Mouse (Mus musculus) frontal cortex, postnatal 10 days (tissue): ENCODE results near the gene Mymx.
"Not testable (repeated sequence)": the region's sequence is repeated elsewhere in the genome, so short reads cannot be mapped to it uniquely, and the experiment has no call there.

ENCODE experiments used
- DNase-seq, 2 experiments: peaks; one replicate each; pipeline ENCODE4 v3.0.0; 2022; ENCODE audit warnings: low spot score in 2 of 2, mixed read lengths in 1 of 2

Gene Mymx

GRCm38 (mm10) chr17:45601877-45602304 is at the start of gene Mymx:
Gene Mymx, minus strand, starts transcription at chr17:45602102.
- DNase-seq: no peak

GRCm38 (mm10) chr17:45644185-45644584 is 42.3 kb upstream of the Mymx start:
- no peak for DNase-seq

- peak in 1 of 2 experiments; percentile 64 for DNase-seq
Observed at GRCm38 (mm10) chr17:45642701-45643100, 40.8 kb upstream of the Mymx start.

- no peak for DNase-seq
Observed at GRCm38 (mm10) chr17:45641981-45642380, 40.1 kb upstream of the Mymx start.

- DNase-seq: no peak
Observed at GRCm38 (mm10) chr17:45638596-45639295, 36.8 kb upstream of the Mymx start.

- DNase-seq: no peak
Observed at GRCm38 (mm10) chr17:45634033-45634432, 32.1 kb upstream of the Mymx start.

- DNase-seq: no peak
Observed at GRCm38 (mm10) chr17:45631940-45632339, 30.0 kb upstream of the Mymx start.

- no peak for DNase-seq
Observed at GRCm38 (mm10) chr17:45630992-45631391, 29.1 kb upstream of the Mymx start.

GRCm38 (mm10) chr17:45629861-45630694 is 28.2 kb upstream of the Mymx start:
- peak; percentile 62 to 63 for DNase-seq

GRCm38 (mm10) chr17:45628885-45629855 is 27.3 kb upstream of the Mymx start:
- DNase-seq: no peak

- DNase-seq: no peak
Observed at GRCm38 (mm10) chr17:45628160-45628559, 26.3 kb upstream of the Mymx start.

GRCm38 (mm10) chr17:45626577-45627134 is 24.8 kb upstream of the Mymx start:
- DNase-seq: peak; percentile 54 to 67

- DNase-seq: not testable (repeated sequence)
Observed at GRCm38 (mm10) chr17:45623425-45623824, 21.5 kb upstream of the Mymx start.

GRCm38 (mm10) chr17:45619386-45620256 is 17.7 kb upstream of the Mymx start:
- DNase-seq: no peak

GRCm38 (mm10) chr17:45618941-45619385 is 17.1 kb upstream of the Mymx start:
- DNase-seq: no peak

GRCm38 (mm10) chr17:45617655-45618054 is 15.8 kb upstream of the Mymx start:
- DNase-seq: no peak

- no peak for DNase-seq
Observed at GRCm38 (mm10) chr17:45616679-45617078, 14.8 kb upstream of the Mymx start.

GRCm38 (mm10) chr17:45616046-45616650 is 14.2 kb upstream of the Mymx start:
- DNase-seq: no peak

- DNase-seq: no peak
Observed at GRCm38 (mm10) chr17:45612921-45613320, 11.0 kb upstream of the Mymx start.

GRCm38 (mm10) chr17:45612008-45612407 is 10.1 kb upstream of the Mymx start:
- no peak for DNase-seq
